Mouse (Mus musculus) T-cell, adult 2 months (primary cell): ENCODE data around the gene Cops4.

Source experiments
- DNase-seq: peaks from one replicate; pipeline ENCODE4 v3.0.0; 2022; ENCODE audit warnings: low spot score

Cops4 gene

GRCm38 (mm10) chr5:100581622-100582434 lies 63.7 kb downstream of the Cops4 start:
- DNase-seq = no peak

- DNase-seq = no peak
Measured at GRCm38 (mm10) chr5:100582435-100582826, 64.3 kb downstream of the Cops4 start.

GRCm38 (mm10) chr5:100583066-100583465 lies 65.0 kb downstream of the Cops4 start:
- peak; percentile 27 for DNase-seq

GRCm38 (mm10) chr5:100585206-100585644 lies 67.1 kb downstream of the Cops4 start:
- peak; percentile 82 for DNase-seq

DNA sequence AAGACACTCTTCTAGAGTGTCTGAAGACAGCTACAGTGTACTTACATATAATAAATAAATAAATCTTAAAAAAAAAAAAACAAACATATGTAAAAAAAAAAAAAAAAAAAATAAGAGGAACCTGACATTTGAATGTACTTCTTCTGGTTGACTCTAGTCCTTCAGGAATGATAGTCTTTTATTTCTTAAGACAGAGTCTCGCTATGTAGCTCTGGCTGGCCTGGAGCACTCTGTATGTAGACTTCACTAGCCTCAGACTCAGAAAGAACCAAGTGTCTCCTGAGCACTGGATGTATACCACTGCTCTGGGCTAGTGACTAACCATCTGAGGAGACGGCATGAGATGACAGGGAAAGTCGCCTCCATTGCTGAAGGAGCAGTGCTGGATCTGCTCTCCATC lies 67.5 kb downstream of the Cops4 start:
- DNase-seq = no peak

GRCm38 (mm10) chr5:100587136-100587535 lies 69.0 kb downstream of the Cops4 start:
- DNase-seq = no peak

GRCm38 (mm10) chr5:100587626-100588025 lies 69.5 kb downstream of the Cops4 start:
- DNase-seq = no peak

DNA sequence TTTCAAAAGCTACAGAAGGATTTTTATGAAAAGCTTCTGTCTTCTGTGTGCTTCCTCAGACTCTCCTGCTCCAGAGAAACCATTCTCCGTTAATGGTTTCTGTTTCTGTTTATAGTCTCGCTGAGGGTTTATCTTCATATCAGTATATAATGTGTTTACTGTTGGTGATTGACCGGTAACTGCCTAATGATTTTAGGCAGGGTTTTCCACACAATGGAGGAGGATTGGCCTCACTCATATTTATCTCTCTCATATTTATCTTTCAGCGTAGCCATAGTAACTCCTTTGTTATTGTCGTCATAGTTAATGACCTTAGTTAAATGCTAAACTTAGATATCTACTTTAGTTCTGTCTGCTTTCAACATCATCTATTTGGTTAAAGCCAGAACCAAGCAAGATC lies 72.4 kb downstream of the Cops4 start:
- no peak for DNase-seq

DNA sequence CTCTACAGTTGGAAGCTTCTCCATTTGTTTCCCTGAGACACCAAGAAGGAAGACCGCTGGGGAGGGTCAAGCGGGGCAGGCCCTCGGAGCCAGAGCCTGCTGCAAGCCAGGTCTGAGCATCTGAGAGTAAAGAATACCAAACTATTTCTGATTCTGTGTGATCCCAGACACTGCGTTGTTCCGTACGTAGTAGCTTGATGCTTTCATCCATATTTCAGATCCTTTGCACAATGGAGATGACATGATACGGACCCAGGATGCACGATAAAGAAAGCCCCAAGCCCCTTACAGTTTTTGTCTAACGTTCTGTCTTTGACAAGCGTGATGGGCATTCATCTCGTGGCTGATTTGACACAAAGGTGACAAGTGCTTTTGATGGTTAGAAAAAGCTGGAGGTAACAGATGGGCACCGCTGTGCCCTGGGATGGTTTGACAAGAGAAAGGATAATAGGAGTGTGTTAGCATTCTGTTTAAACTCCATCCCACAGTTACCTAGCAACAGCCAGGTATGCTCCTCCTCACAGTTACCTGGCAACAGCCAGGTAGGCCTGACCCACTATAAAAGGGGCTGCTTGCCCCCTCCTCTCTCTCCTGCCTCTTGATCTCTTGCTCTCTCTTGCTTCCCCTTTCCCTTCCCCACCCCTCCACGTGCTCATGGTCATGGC lies 76.8 kb downstream of the Cops4 start:
- DNase-seq = no peak

DNA sequence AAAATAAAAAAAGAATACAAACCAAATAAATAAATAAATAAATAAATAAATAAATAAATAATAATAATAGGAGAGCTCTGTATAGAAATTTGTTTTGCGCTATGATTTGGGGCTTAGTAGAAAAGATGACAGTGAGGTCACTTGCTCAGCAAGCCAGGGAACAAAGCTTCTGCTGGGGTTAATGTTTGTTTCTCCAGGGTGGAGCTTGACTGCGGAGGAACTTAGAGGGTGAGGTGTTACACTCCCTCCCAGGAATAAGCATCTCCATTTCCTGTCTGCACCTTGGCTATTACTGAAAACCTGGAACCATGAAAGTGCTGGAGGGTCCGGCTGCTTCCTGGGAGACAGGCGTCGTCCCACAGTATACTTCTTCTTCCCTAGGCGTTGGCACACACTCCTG lies 77.9 kb downstream of the Cops4 start:
- DNase-seq = no peak
